Mouse (Mus musculus) liver, postnatal 0 days (tissue): ENCODE measurements around the gene Lsmem1. TPM values are rescaled to one million over a fixed set of nuclear protein-coding genes. Genes with fewer than 3 reads are reported as not detected.

ENCODE experiments used
- ATAC-seq: fragments of 200-750 bp; cut with Nextera tagmentation; 2 replicates; pipeline ENCODE4 v1.8.0; 2017; ENCODE audit warnings: mild to moderate bottlenecking, moderate library complexity
- DNase-seq: peaks from one replicate; pipeline ENCODE4 v3.0.0-alpha.2; 2016
- H3K27ac ChIP-seq: fragments of 300-500 bp; sonication (generic); 2 replicates; pipeline ENCODE4 v1.5.1; 2014; ENCODE audit warnings: antibody characterized with exemption, moderate library complexity, mild to moderate bottlenecking, low read depth
- H3K27me3 ChIP-seq: fragments of 300-500 bp; sonication (generic); 2 replicates; pipeline ENCODE4 v1.6.1; 2014; ENCODE audit warnings: low read length, control low read depth, mixed read lengths; ENCODE audit not compliant: insufficient read depth
- H3K36me3 ChIP-seq: fragments of 300-500 bp; sonication (generic); replicated peaks from 2 replicates; pipeline ENCODE4 v1.6.1; 2014; ENCODE audit warnings: mild to moderate bottlenecking, control low read depth, low read length, moderate library complexity, mixed read lengths; ENCODE audit not compliant: insufficient read depth
- H3K4me1 ChIP-seq: fragments of 300-500 bp; sonication (generic); 2 replicates; pipeline ENCODE4 v1.6.1; 2014; ENCODE audit warnings: antibody characterized with exemption, mild to moderate bottlenecking, control low read depth; ENCODE audit not compliant: insufficient read depth
- H3K4me2 ChIP-seq: fragments of 300-500 bp; sonication (generic); 2 replicates; pipeline ENCODE4 v1.6.1; 2014; ENCODE audit warnings: low read depth, mild to moderate bottlenecking, low read length, moderate library complexity, mixed read lengths
- H3K4me3 ChIP-seq: fragments of 300-500 bp; sonication (generic); 2 replicates; pipeline ENCODE4 v1.5.1; 2014; ENCODE audit warnings: low read depth, low read length
- H3K9ac ChIP-seq: fragments of 300-500 bp; sonication (generic); replicated peaks from 2 replicates; pipeline ENCODE4 v1.6.1; 2014; ENCODE audit warnings: mild to moderate bottlenecking, moderate library complexity
- H3K9me3 ChIP-seq: fragments of 300-500 bp; sonication (generic); 2 replicates; pipeline ENCODE4 v1.6.1; 2016; ENCODE audit warnings: mild to moderate bottlenecking, control low read depth, low read length, mixed read lengths
- CTCF ChIP-seq: sonication (generic); IDR thresholded peaks from 2 replicates; pipeline ENCODE4 v1.5.1; 2016; ENCODE audit warnings: antibody characterized with exemption, low read depth
- EP300 ChIP-seq: IDR thresholded peaks from 2 replicates; pipeline ENCODE4 v1.6.1; 2016; ENCODE audit warnings: antibody characterized with exemption, low read depth, mild to moderate bottlenecking
- WGBS: fragments of 180-500 bp; shearing (Covaris S2); extraction: QIAGEN DNeasy Blood & Tissue Kit; methylation state at CpG from one replicate; pipeline ENCODE4 v1.1.7; 2014; ENCODE audit not compliant: insufficient replicate concordance; 5-methylcytosine and 5-hydroxymethylcytosine counted together
- polyA plus RNA-seq: library from polyadenylated mRNA; unstranded; fragments of >200 nt; fragmentation: Nextera tagmentation; extraction: Ambion mirVana; gene quantifications from 2 replicates; pipeline ENCODE4 v1.2.1, GENCODE M21; 2015

Lsmem1 gene
- polyA plus RNA-seq, 1 experiment from 2014 or later = not detected

DNA sequence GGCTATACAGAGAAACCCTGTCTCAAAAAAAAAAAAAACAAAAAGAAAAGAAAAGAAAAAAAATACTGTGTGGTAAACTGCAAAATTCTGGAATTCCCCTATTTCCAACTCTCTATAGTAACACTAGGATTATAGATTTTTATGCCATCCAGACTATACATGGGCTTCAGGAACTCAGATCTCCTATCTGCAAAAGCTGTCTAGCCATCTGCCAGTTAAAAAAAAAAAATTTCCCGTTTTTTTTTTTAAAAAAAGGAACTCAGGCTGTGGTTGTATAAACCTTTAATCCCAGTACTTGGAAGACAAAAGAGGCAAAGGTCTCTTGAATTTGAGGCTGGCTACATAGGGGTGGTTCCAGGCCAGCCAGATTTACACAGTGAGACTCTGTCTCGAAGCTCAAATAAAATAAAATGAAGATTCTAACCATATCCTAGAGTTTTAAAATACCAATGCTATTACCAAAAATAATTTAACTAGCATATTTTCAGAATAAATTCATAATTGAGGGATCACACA lies 19.2 kb upstream of the Lsmem1 start:
- Histone ChIP-seq H3K27me3 (no peaks in the 10 kb centered on the region), H3K36me3 (peaks cover 29% of the 10 kb centered on the region), H3K4me1 (peaks cover 16% of the 10 kb centered on the region), H3K27ac (no peak overlapping the region), H3K4me2 (no peak overlapping the region; the same call in none of the 2 replicates), H3K4me3 (no peak overlapping the region), H3K9me3 (no peaks in the 10 kb centered on the region), H3K9ac (no peak overlapping the region)
- ATAC-seq = no peak
- 43% methylated on average over 2 of the region's 2 CpGs for WGBS
- TF ChIP-seq CTCF (no peak), EP300 (no peak)
- DNase-seq = no peak

DNA sequence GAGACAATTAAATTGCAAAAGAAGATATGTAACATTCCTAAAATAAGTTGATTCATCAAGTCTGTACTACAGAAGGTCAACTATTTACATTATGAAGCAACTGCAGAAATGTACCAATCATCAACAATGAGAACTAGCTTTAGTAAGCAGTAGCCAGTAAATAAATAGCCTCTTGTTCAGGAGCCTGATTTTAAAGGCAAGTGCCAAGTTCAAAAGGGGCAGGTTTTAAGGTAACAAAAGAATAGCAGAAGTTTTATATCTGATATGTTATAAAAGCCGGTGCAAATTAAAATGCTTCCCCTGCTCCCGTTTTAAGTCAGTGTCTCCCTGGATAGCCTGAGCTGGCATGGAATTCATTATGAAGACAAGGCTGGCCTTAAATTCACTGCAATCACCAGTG lies 18.5 kb upstream of the Lsmem1 start:
- Histone ChIP-seq H3K36me3 (peaks cover 37% of the 10 kb centered on the region), H3K27ac (no peak overlapping the region), H3K4me3 (no peak overlapping the region), H3K4me2 (no peak overlapping the region), H3K9me3 (no peaks in the 10 kb centered on the region), H3K27me3 (no peaks in the 10 kb centered on the region), H3K4me1 (peaks cover 15% of the 10 kb centered on the region; the same call in 1 of the 2 replicates), H3K9ac (no peak overlapping the region)
- ATAC-seq (no peak), DNase-seq (no peak)
- 86% methylated on average over 2 of the region's 2 CpGs for WGBS
- TF ChIP-seq CTCF = no peak
- no peak for TF ChIP-seq EP300

DNA sequence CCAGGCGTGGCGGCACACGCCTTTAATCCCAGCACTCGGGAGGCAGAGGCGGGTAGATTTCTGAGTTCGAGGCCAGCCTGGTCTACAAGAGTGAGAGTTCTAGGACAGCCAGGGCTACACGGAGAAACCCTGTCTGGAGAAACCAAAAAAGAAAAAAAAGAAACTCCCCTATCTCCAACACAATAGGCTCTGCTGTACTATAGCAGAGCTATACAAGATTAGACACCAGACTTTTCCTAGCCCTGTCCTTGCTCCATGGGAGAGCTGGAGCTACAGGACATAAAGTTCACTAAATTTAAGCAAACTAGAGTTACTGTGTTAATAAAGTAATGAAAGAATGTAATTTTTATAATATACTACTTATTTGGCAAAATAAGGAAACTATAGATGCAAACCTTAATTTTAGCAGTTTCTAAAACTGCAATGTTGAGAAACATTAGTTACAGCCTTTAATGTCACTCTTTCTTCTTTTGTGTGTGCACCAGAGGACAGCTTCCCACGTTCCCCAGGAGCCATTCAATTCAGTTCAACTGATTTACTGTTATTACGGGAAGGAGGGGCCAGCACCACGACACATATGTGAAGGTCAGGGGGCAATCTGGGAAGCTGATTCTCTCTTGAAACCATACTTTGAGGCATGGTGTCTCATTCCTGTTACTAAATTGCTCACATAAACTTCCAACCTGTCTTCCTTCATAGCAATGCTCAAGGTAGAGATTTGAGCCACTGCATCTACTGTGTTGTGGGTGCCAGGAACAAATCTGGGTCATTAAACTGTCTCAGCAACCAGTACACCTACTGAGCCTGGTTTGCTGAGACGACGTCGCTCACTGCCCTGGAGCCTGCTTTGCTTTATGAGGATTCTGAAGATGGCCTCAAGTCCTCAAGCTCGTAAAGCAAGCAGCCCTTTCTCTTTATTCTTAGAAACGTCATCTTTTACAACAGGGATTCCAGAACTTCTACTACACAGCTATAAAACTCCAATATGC lies 15.9 kb upstream of the Lsmem1 start:
- Histone ChIP-seq H3K4me1 (peaks cover 10% of the 10 kb centered on the region; the same call in 1 of the 2 replicates), H3K36me3 (peaks cover 59% of the 10 kb centered on the region), H3K27me3 (no peaks in the 10 kb centered on the region), H3K4me3 (no peak overlapping the region), H3K27ac (no peak overlapping the region), H3K9me3 (no peaks in the 10 kb centered on the region), H3K4me2 (no peak overlapping the region), H3K9ac (no peak overlapping the region)
- 89% methylated on average over 15 of the region's 15 CpGs for whole genome bisulfite sequencing
- ATAC-seq (no peak), DNase-seq (no peak)
- TF ChIP-seq CTCF (no peak), EP300 (no peak)

DNA sequence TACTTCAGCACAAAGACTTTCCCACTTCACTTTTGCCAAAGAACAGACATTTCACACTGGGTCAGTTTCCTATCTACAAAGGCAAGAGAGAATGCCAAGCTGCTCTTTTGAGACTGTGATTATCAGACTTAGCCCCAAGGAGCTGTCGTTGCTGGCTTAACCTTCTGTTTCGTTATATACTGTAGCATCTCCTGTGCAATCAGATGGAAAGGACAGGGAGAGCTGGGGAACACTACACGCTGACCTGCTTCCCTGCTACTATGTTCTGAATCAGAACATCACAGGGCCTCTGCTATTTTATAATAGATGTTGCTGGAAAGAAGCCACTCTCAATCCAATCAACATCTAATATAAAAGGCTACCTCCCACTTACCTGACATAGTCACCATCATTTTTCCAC lies 9.8 kb upstream of the Lsmem1 start:
- no peak for ATAC-seq
- WGBS = 87% methylated on average over 3 of the region's 3 CpGs

DNA sequence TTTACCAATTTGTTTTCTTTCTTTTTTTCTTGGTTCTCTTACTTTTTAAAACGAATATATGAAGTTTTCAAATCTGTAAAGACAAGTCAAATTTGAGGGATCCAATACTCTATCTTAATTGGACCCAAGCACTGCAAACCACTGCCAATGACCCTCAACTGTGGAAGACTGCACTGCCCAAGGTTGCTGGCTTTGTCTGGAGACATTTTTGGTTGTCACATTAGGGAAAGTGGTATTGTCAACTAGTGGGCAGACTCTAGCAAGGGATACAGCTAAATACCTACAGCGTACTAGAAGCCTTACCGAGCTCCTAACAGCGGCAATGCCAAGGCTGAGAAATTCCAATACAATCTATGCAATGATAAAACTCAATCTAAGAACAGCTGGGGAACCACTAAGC lies 8.6 kb upstream of the Lsmem1 start:
- no peak overlapping the region for H3K9ac ChIP-seq
- H3K4me2 ChIP-seq = no peak overlapping the region
- H3K4me1 ChIP-seq = no peaks in the 10 kb centered on the region
- H3K9me3 ChIP-seq = no peaks in the 10 kb centered on the region
- ATAC-seq = no peak
- peaks cover 80% of the 10 kb centered on the region for H3K36me3 ChIP-seq
- no peak overlapping the region for H3K27ac ChIP-seq
- no peak for DNase-seq
- H3K27me3 ChIP-seq = no peaks in the 10 kb centered on the region
- 88% methylated on average over 4 of the region's 4 CpGs for WGBS
- no peak overlapping the region for H3K4me3 ChIP-seq
- TF ChIP-seq CTCF = no peak
- no peak for TF ChIP-seq EP300

More for the DNA sequence above, 9.8 kb upstream of the Lsmem1 start:
- no peak for DNase-seq
- Histone ChIP-seq H3K9me3 (no peaks in the 10 kb centered on the region), H3K9ac (no peak overlapping the region), H3K36me3 (peaks cover 84% of the 10 kb centered on the region), H3K4me3 (no peak overlapping the region), H3K27me3 (no peaks in the 10 kb centered on the region), H3K4me2 (no peak overlapping the region), H3K4me1 (no peaks in the 10 kb centered on the region), H3K27ac (no peak overlapping the region)
- TF ChIP-seq CTCF (no peak), EP300 (no peak)

DNA sequence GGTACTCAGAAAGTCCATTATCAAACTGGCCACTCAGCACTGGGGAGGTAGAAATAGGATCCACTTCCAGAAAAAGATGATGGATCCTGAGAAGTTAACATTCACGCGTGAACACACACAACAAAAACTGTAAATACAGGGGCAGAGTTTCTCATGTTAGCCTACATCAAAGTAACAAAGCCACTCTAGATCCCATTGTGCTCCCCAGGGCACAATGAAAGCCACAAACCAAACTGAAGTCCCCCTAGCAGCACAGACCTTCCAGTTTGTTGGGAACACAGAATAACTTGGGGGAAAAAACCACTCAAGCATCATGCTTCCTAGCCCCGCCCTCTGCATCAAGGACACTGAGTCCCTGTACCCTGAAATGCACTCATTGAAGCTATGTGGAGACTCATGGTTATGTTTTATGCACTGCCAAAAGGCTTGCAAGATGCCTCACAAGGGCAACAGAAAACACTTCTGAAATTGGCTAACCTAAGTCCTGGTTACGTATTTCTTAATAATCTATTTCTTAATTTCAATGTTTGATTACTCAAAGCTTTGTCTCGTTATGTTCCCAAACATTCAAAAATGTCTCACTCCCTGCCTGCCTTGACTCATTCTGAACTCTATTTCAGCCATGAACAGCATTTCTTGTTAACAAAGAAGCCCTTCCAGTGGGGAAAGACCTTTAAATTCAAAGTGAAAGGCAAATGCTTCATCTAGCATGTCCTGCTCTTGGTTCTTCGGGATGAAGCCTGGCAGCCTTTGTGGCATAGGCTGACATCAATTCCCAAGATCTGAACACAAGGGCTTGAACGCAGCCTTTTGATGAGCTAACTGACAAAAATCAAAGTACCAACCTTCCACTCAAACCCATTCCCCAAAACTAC lies 3.1 kb upstream of the Lsmem1 start:
- WGBS = 86% methylated on average over 7 of the region's 7 CpGs
- H3K4me3 ChIP-seq = no peak overlapping the region
- DNase-seq (no peak), ATAC-seq (no peak)
- no peak overlapping the region for H3K27ac ChIP-seq
- H3K27me3 ChIP-seq = no peaks in the 10 kb centered on the region
- H3K4me1 ChIP-seq = no peaks in the 10 kb centered on the region
- no peak overlapping the region for H3K9ac ChIP-seq
- no peaks in the 10 kb centered on the region for H3K9me3 ChIP-seq
- no peak overlapping the region for H3K4me2 ChIP-seq
- H3K36me3 ChIP-seq = peaks cover 55% of the 10 kb centered on the region
- TF ChIP-seq EP300 (no peak), CTCF (no peak)
